Mouse (Mus musculus): ENCODE results near the gene Ift57. TPM values are rescaled to one million over a fixed set of nuclear protein-coding genes. Genes with fewer than 3 reads are reported as not detected.

Gene Ift57
- polyA plus RNA-seq, 2 experiments from 2014 or later, result 4.7 to 4.8 TPM

DNA sequence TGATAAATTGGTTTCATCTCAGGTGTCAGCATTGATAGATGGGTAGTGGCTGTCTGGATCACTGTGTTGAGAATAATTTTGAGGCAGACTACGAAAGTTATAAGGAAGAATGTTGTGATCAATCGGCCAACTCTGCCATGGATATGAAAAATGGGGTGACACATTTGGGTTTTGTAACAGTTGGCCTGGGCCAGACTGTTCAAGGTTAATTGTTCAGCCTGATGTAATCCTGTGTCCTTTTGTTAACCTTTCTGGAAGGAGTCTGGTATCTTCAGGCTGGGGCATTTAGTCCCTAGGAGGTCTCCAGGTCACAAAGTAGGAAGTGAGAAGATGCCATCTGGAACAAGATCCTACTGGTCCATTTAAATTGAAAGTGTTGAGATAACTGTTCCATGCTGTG lies 97.2 kb downstream of the Ift57 start:
- no peak for ATAC-seq

DNA sequence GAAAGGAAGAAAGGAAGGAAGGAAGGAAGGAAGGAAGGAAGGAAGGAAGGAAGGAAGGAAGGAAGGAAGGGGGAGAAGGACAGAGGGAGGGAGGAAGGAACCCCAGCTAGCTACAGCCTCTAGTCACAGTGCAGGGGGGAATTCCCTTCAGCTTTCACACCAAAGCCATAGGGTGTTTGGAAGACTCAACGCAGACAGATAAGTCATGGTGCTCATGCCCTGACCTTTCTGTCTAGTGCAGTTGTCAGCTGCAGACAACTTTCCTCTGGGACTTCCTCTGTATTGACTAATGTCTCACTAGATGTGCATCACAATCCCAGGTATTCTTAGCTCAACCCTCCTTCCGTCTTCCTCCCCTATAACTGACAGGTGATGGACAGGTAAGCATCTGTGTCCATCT lies 97.9 kb downstream of the Ift57 start:
- ATAC-seq, result peak; percentile 66

DNA sequence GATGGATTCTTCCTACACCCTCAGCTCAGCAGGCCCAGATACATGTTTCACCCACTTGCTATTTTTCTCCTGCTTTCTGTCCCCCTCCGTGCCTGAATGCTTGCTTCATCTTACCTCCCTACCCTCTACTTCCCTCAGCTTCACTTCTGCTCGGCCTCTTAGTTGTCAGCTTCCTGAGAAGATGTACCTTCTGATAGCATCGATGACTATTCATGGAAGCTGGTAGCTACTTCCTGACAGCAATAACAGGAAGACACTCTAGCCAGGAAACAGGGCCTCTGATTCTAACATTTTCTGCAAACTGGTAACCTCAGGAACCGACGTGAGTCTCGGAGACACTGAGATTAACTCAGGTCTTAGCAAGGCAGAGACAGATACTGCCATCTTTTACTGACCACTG lies 99.8 kb downstream of the Ift57 start:
- peak; percentile 37 for ATAC-seq

DNA sequence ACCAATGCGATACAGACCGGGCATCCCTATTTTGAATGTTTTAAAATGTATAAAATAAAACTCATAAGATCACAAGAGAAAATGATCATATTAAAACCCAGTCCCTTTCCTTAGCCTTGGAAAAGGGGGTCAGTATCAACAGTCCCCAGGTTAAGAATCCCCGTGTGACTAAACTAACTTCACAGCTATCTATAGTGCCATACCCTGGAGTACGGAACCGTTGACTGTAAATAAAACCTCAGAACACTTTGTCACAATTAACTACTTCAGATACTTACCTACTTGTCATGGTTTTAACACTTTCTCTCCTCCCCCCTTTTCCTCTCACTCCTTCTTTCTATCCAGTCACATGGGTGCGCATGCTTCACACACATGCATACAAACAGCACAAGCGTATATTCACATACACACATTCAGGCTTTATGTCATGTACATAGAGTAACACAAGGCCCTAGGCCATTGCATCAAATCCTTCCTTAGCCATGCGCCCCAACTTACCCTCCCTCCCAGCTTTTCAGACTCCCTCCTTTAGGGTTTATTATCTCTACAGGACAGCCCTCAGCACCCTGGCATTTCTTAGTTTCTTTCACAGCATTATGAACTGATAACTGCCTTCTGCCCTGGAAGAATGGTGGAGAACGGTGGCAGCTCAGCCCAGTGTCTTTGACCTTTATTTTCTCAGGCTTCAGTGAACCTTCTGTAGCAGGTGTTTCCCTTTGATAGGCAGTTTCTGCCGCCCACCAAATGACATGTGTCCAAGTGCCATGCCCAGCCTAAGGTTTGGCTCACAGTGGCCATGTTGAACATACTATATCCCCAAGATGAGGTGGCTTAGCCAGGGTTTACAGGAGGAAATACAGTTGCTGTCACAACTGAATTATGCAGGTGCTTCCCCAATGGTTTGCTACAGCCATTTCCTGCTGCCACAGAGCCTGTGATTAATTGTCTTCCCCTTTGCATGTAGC lies 100.8 kb downstream of the Ift57 start, which contains the start of gene Cd47:
Gene Cd47 (plus strand): TSS at position 937 of the 965 bp plus-strand sequence.
- peak; percentile 45 for ATAC-seq

DNA sequence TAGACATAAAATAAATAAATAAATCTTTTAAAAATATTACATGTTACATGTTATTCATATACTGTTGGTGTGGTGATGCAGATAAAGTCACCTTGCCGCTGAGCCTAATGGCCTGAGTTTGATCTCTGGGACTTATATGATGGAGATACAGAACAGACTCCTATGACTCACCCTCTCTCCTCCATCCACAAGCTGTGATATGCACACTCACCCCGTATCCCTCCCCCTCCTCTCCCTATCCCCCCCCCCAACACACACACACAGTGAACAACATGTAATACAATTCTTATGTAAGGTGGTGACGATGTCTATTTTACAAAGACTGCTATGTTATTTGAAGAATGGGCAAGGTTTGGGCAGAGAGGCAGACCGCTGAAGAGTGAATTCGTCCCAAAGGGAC lies 102.0 kb downstream of the Ift57 start:
- no peak for ATAC-seq

DNA sequence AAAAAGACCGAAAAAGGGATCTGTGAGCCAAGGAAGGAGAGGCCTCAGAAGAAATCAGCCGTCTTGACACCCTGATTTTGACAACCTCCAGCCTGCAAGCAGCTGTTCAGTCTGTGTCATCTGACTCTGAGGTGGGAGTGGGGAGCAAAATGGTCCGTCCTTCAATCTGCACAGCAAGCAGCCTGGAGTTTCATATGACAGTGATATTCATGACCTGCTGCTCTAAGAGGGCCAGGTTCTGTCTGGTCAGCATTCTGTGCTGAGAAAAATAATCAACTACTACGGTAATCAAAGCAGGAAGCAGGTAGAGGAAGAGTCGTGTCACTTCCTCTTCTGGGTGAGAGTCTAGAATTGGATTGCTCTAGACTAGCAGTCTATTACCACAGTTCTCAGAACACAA lies 102.4 kb downstream of the Ift57 start:
- peak; percentile 52 for ATAC-seq

DNA sequence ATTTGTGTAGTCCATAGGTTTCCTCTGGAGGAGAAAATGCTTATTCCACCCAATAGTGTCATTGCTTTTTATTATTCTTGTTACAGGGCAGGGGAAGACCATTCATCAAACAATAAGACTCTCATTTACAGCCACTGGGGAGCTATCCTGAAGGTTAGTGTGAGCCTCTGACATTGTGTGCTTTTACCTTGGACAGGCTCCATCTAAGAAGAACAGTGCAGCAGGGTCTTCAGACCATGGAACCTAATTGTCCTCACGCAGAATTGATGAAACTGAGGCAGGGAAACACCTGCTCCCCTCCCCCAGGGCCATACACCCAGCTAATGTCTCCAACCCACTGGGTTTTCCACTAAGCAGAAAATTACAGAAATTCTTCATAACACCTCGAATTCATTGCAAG lies 104.0 kb downstream of the Ift57 start:
- no peak for ATAC-seq

DNA sequence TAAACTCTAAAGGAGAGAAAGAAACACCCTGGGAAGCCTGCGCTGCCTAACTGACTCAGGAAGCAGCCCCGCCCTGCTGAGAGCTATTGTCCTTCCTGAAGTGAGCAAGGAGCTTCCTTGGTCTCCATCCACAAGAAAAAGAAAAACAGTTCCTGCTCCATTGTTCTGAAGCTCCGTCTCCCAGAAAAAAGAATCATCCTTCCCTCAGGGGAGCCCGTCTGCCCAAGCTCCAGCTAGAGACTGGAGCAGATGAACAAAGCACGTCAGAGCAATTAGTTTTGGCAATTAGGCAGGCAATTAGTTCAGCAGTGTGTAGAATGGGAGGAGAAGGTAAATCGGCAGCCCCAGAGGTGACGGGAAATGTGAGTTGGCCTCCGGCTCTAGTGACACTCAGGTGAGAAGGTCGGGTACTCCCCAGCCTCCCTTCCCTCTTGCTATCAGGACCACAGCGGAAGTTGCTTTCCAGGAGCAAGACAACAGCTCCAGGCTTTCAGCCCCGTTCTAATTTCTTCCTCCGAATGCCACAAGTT lies 105.0 kb downstream of the Ift57 start:
- ATAC-seq, result no peak

DNA sequence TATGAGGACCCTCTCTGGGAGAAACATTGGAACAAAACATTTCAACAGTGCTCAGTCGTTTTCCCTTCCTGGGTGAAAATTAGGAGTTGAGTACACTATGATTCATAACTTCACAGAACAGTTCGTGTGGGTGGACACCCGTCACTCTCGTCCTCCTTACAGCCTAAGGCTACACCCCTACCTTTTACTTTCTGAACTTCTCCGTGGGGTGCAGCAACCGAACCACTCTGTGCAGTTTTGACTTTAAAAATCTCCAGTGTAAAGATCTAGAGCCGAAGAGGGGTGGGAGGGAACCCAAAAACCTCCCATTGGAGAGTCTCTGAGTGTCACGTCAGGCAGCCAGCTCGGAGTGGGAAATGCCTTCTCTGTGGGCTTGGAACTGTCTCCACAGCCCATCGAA lies 107.9 kb downstream of the Ift57 start:
- peak; percentile 63 for ATAC-seq

DNA sequence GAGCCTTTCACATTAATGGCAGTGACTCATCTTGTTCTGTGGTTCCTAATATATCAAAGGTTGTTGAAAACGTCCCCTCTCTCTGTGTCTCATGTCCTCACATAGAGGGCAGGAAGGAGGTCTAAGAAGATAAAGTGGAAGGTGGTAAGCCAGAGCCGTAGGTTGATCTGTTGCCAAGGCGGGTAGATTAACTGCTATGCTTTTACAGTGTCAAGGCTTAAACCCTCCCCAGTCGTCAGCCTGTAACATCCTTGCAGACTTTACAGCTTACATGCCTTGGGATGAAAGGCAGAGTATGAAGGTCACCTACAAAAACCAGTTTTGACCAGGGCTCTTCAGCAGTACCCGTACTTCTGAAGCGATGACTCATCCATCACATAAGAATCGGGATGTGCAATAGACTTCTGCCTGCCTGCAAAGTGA lies 108.4 kb downstream of the Ift57 start:
- ATAC-seq, result peak; percentile 78

DNA sequence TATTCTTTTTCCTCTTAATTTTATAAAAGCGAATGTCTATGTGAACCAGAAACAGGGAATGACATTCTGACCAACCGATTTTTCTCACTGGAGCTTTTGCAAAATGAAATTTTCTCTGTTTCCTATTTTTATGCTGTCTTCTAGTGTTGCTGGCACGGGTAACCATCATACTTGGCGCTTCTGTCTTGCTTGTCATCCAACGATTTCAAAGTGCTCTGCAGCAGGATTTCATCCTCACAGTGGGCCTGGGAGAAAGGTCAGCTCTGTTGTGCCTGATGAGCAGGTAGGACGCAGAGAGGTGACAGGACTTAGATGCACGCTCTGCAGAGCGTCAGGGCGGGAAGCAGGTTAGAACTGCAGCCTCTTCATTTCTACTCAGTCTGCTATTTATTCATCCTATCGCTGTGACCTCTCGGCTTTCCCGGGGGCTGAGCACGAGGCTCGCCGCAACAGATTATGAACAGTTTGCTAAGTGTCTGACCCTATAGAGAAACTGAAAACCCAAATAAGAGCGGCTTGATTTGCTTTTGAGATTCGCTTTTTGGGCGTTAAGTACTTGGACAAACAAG lies 108.9 kb downstream of the Ift57 start:
- ATAC-seq, result no peak

DNA sequence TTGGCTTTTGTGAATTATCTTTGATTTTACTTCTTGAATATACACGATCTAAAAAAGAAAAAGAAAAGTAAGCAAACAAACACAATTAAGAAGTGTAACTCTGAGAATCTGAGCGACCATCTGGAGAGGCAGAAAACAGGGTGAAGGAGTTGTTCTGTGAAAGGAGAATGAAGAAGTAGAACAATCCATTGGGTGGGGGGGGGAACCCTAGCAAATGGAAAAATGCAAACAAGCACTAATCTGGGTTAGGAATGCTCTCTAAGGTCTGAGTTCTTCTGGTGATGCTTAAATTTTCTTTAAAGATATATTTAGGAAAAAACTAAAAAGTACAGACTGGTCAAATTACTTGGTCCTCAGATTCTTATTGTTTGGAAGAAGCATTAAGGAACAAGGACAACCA lies 112.9 kb downstream of the Ift57 start:
- no peak for ATAC-seq

DNA sequence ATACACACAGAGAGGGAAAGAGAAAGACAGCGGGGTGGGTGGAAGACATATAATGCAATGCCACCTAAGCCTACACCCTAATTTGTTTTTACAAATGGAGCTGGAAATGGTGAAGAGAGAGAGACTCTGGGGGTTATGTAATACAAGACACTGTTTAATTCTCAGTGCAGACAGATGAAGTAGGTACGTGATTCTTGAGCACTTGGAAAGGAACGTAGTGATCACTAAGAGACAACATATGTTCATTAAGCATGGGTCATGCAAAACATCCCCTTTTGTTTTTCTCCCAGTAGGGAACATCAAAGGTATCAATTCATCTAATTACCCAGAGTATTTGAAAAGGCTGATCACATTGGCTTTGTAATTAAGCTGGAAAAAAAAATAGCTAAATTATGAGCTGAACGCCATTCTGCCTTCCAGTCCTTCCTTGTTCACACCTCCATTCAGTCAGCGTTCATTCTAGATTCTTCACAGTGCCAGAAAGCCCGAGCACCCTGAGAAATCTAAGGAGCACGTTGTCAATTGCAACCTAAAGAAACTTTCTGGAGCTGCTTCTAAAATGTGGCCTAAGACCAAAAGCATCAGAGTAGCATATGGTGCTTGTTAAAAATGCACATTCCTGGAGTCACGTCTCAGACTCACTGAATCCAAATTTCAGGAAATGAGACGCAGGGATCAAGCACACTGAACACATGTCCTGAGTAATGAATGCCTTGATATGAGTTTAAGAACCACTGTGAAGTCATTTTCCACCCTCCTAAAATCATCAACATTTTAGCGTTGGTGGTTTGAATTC lies 114.0 kb downstream of the Ift57 start:
- no peak for ATAC-seq

DNA sequence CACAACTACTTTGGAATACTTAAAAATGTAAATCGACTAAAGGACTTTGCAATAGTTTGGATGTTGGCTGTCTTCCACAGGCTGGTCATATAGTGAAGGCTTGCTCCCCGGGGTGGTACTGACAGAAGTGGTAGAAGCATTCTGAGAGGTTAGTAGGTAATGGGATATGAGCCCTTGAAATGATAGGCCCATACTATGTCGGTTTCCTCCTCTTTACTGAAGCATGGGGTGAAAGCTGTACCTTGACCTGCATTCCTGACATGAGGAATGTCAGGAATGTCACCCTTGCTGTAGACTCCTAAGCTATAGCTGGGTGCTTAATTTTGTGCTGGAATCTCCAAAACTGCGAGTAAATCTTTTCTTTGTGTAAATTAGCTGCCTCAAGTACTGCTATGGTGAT lies 115.4 kb downstream of the Ift57 start:
- no peak for ATAC-seq

Other genes with a start within 250 kb of the Ift57 start
- gene Cd47, start 101.3 kb downstream of the Ift57 start, polyA plus RNA-seq (2017; shearing (Covaris generic)), result 100 to 1,000 TPM; 184 to 254 TPM